Mouse (Mus musculus) spleen, adult 18-20 months (tissue): ENCODE results near the gene 6030408B16Rik.

Experiments
- DNase-seq, 2 experiments: peaks; one replicate each; pipeline ENCODE4 v3.0.0; 2022; ENCODE audit warnings: mixed read lengths in 2 of 2

Gene 6030408B16Rik

DNA sequence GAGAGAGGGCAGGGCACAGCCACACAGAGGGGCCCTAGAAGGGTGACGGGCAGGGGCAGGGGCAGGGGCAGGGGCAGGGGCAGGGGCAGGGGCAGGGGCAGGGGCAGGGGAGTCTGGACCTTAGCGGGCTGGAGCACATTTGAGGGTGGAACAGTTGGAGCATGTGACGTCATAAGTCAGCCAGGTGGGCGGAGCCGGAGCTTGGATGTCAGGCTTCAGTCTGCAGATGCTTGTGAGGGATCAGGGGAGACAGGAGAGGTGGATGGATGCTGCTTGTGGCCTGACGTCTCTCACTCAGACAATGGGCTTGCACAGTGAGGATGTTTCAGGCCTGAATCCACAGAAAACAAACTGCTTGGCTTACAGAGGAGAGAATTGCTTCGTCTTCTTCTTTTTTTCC is 5.5 kb downstream of the 6030408B16Rik start:
- DNase-seq = no peak

- no peak for DNase-seq
Observed at GRCm38 (mm10) chr15:101299480-101299960, 6.5 kb downstream of the 6030408B16Rik start.

GRCm38 (mm10) chr15:101300128-101300527 is 7.1 kb downstream of the 6030408B16Rik start:
- no peak for DNase-seq

DNA sequence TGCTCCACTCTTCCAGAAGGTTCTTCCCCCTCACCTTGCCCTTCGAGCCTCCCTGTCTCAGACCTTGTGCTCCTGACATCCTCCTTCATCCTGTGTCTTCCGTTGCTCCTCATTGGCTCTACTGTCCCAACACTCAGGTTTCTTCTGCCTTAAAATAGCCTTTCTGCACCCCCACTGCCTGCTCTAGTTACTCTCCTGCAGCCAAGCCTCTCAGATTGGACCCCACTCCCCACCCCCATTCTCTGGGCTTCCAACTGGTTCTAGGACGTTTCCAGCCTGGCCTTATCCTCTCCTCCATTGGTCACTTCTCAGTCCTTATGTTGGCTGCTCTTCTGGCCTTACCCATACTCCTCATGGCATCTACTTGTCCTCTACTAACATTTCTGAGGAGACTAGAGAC is 9.2 kb downstream of the 6030408B16Rik start:
- DNase-seq = no peak

- no peak for DNase-seq
Observed at GRCm38 (mm10) chr15:101303830-101304229, 10.8 kb downstream of the 6030408B16Rik start.

DNA sequence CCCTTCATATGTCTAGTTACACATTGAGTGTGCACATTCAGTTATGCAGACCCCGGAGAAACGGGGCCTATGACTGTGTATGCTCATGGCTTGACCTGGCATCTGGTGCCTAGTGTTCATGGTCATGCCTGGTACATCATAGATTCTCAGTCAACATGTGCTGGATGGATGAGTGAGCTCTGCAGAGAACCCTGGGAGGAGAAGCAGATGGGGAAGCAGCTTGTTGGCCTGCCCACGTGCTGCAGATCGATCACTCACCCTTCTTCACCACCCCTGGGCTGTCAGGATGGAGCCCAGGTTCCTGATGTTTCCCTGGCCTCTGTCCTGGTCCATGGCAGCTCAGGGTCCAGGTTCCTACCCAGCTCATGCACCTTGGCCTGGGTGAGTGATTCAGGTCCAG is 13.4 kb downstream of the 6030408B16Rik start:
- no peak for DNase-seq

DNA sequence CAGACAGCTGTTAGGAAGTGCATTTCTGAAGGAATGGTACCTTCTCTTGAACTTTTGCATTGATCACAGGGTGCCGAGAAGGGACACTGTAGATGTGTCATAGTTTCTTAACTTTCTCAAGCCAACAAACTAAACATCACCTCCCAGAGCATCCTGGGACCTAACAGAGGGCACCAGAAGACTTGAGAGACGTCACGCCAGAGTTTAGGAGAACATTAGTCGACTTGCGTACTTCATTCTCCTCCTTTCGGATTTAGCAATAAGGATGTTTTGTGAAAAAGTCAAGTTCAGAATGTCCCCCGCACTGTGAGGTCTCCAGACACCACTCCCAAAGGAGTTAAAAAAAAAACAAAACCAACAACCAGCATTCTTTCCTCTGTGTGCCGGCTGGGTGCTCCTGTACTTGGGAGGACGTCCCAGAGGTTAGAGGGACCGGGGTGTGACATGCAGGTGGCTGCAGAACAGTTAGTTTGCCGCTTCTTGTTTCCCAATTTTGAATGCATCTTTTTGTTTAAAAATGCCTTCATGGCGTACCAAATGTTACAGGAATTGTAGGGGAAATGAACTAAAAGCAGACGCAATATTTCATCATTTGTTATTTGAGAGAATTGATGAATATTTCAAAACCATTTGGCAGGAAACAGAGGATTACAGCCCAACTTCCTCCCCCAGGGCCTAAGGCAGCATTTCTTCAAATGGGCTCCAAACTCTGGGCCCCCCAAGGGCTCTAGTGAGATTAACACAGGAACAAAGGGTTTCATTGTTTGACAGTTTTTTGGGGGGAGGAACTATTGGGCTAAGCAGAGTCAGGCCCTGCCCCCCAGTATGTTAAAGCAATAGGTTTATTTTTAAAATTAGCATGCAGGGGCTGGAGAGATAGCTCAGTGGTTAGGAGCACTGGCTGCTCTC is 15.7 kb downstream of the 6030408B16Rik start:
- no peak for DNase-seq

DNA sequence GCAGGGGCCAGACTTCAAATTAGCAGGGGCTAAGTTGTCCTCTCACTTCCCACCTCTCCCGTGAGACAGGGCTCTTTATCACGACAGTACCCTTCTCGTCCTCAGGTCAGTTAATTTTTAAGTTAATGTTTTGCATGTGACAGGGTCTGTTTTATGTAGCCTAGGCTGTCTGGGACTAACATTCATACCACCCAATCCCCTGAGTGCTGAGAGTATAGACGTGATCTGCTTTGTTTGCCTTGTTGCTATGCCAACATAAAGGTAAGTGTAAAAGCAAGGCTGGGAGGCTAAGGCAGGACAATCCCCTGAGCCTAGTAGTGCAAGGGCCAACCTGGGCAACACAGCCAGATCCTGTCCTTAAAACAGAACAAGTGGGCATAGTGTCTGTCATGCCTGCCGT is 16.5 kb downstream of the 6030408B16Rik start:
- DNase-seq = no peak

- DNase-seq = no peak
Observed at GRCm38 (mm10) chr15:101311087-101311770, 18.2 kb downstream of the 6030408B16Rik start.

DNA sequence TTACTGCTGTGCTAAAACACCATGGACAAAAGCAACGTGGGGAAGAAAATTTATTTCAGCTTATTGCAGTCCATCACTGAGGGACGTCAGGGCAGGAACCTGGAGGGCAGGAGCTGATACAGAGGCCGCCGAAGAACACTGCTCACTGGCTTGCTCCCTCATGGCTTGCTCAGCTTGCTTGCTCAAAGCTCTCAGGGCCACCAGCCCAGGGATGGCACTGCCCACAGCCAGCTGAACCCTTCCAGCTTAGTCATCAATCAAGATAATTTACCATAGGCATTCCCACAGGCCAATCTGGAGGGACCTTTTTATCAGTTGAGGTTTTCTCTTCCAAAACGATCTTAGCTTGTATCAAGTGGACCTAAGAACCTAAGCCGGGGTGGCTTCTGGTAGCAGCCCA is 19.0 kb downstream of the 6030408B16Rik start:
- no peak for DNase-seq

DNA sequence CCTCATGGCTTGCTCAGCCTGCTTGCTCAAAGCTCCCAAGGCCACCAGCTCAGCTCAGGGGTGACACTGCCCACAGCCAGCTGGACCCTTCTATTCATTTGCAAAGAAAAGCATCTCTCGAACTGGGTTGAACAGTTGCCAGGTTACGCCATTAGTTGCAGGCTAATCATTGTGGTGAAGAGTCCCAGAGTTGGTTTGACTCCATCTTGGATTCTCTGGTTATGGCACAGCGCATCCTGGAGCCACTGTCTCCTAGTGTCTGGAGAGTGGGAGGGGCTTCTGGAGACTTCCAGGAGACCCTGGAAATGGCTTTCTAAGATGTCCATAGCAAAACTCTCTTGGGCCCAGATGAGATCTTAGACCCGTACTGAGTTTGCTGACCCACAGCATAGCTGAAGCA is 22.4 kb downstream of the 6030408B16Rik start:
- no peak for DNase-seq

DNA sequence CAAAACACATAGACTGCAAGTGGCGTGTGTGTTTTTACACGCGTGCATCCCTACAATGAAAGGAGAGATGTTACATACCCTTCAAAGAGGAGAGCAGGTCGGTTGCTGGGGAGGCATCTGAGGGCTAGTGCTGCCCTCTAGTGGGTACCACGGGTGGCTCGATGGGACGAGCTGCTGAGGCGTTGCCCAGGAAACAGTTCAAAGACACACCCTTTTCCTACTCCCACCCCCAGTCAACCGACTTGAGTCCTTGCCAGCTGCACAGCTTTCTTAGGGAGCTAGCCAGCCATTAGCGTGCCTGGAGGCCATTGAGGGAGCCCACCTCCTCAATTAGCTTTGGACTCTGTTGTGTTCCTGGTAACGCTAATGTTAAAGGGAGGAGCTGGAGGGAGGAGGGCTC is 22.8 kb downstream of the 6030408B16Rik start:
- DNase-seq = peak; percentile 76 to 81

GRCm38 (mm10) chr15:101316279-101316912 is 23.4 kb downstream of the 6030408B16Rik start:
- peak in 1 of 2 experiments; percentile 13 for DNase-seq

- DNase-seq = peak in 1 of 2 experiments; percentile 7
Observed at GRCm38 (mm10) chr15:101316913-101317813, 24.2 kb downstream of the 6030408B16Rik start.

GRCm38 (mm10) chr15:101317814-101318500 is 24.9 kb downstream of the 6030408B16Rik start:
- DNase-seq = no peak

DNA sequence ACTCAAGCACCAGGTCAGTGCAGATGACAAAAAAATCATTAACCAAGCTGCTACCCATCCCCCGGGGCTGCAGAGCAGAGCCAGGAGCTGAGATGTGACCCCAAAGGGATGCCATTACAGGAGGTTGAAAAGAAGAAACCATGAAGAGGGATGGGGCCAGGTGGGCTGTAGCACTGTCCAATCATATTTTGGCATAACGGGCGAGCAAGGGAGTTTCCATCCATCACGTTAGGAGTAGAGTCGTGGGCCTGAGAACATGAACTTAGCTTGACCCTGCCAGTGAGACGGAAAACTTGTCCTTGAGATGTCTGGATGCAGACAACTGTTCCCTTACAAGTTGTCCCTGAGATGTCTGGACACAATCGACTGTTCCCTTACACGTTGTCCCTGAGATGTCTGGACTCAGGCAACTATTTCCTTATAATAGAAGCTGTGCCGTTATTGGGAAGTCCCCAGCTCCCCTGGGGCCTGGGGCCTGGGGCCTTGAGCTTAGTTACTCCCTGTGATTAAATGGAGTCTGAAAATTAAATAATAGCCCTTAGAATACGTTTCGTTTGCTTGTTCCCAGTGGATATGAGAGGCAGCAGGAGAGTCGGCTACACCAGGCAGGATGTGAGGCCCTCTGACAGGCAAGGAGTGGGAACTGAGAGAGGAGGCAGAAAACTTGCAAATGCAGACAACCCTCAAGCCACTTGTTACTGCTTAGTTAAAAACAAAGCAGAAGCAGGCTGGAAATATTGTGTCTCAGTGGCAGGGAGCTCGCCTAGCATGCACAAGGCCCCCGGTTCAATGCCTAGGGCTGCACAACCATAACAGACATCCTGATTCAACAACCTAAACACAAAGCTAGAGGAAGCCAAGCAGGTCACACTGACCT is 26.1 kb downstream of the 6030408B16Rik start:
- DNase-seq = peak in 1 of 2 experiments; percentile 26

DNA sequence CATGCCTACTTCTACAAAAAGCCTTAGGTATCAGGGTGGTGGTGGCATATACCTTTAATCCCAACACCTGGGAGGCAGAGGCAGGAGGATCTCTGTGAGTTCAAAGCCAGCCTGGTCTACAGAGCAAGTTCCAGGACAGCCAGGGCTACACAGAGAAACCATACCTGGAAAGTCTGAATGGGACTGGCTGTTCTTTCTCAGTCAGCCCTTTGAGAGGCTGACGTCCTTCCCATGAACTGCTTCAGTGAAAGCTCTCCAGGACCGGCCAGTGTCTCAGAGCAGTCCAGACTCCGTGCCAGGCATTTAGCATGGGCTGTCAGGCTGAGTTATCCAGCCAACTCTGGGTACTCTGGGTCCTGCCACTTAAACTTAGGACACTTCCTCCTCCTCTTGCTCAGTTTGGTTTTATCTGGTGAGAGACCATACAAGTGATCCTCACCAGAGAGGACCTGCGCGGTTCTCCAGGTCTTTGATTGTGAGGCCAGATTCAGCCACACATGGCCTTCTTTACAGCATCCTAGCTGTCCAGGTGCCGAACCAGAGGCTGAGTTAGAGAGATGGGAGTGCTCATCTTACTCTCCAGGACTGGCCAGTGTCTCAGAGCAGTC is 27.1 kb downstream of the 6030408B16Rik start:
- no peak for DNase-seq

- no peak for DNase-seq
Observed at GRCm38 (mm10) chr15:101320618-101321041, 27.6 kb downstream of the 6030408B16Rik start.

DNA sequence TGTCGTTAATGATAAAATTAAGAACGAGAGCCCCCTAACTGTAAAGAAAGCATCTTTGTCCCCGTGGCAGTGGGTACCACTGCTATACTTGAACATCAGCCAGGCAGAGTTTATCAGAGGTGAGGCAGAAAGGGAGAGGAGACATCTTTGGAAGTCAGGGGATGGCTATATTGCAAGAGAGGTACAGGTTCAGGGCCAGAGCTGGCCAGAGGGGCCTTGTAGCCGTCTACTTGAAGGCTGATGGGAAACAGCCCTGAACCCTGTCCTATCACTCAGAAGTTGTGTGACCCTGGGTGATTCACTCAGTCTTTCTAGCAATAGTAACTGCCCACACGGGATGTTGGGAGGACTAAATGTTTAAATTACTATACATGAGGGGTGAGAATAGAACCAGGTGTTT is 28.1 kb downstream of the 6030408B16Rik start:
- DNase-seq = no peak

DNA sequence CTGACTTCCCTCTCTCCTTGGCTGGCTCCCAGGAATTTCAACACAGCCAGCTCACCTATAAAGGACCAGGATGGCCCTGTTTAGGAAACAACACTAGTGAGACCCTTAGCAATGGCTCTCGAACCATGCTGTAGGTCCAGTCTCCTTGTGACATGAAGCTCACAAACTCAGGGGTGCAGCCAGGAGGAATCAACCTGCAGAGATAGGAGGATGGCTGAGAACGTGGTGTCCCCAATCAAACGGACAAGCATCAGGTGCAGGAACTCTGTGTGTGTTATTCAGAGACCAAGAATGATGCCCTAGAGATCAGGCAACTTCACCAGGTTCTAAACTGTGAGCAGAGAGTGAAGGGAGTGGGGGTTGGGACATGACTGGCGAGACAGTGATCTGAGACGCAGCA is 29.1 kb downstream of the 6030408B16Rik start:
- DNase-seq = no peak
